Mouse (Mus musculus) liver, adult (tissue): ENCODE results near the gene Gabarap.
A peak's percentile ranks its signal among the peaks of the same experiment; 100 is the strongest.

Experiments
- GATA4 ChIP-seq: IDR thresholded peaks from 2 replicates; pipeline ENCODE4 v1.6.1; 2014; ENCODE audit warnings: mild to moderate bottlenecking, low read length; ENCODE audit not compliant: insufficient replicate concordance

The Gabarap gene

GRCm38 (mm10) chr11:69965271-69966005 lies 25.5 kb upstream of the Gabarap start:
- TF ChIP-seq GATA4, result no peak

- no peak; the same call in 1 of the 2 replicates for TF ChIP-seq GATA4
Observed at GRCm38 (mm10) chr11:69966006-69966859, 24.7 kb upstream of the Gabarap start.

GRCm38 (mm10) chr11:69966860-69967517 lies 24.0 kb upstream of the Gabarap start:
- no peak for TF ChIP-seq GATA4

GRCm38 (mm10) chr11:69968793-69969192 lies 22.1 kb upstream of the Gabarap start:
- no peak for TF ChIP-seq GATA4

- TF ChIP-seq GATA4, result no peak
Observed at GRCm38 (mm10) chr11:69970222-69970621, 20.7 kb upstream of the Gabarap start.

GRCm38 (mm10) chr11:69970775-69971174 lies 20.2 kb upstream of the Gabarap start:
- TF ChIP-seq GATA4, result no peak

- TF ChIP-seq GATA4, result no peak
Observed at GRCm38 (mm10) chr11:69974907-69975306, 16.0 kb upstream of the Gabarap start.

GRCm38 (mm10) chr11:69976271-69976670 lies 14.7 kb upstream of the Gabarap start:
- TF ChIP-seq GATA4, result peak; percentile 99

- no peak for TF ChIP-seq GATA4
Observed at GRCm38 (mm10) chr11:69979827-69980195, 11.1 kb upstream of the Gabarap start.

- TF ChIP-seq GATA4, result peak; percentile 62; the same call in 1 of the 2 replicates
Observed at GRCm38 (mm10) chr11:69980196-69981140, 10.5 kb upstream of the Gabarap start.

- TF ChIP-seq GATA4, result no peak
Observed at GRCm38 (mm10) chr11:69981141-69981762, 9.7 kb upstream of the Gabarap start, which contains the start of gene Ctdnep1. Gene Ctdnep1 (plus strand): TSS chr11:69981156.

- no peak for TF ChIP-seq GATA4
Observed at GRCm38 (mm10) chr11:69982225-69982624, 8.7 kb upstream of the Gabarap start, which contains the start of gene Elp5. Gene Elp5 (minus strand): TSS chr11:69982517.

- TF ChIP-seq GATA4, result no peak
Observed at GRCm38 (mm10) chr11:69982877-69983276, 8.1 kb upstream of the Gabarap start.

- no peak for TF ChIP-seq GATA4
Observed at GRCm38 (mm10) chr11:69983377-69983776, 7.6 kb upstream of the Gabarap start.
